Mouse (Mus musculus): ENCODE data around the gene Arhgap24. TPM values are rescaled to one million over a fixed set of nuclear protein-coding genes. Genes with fewer than 3 reads are reported as not detected.

Gene Arhgap24
- polyA plus RNA-seq, 1 experiment from 2014 or later: 13.3 TPM

DNA sequence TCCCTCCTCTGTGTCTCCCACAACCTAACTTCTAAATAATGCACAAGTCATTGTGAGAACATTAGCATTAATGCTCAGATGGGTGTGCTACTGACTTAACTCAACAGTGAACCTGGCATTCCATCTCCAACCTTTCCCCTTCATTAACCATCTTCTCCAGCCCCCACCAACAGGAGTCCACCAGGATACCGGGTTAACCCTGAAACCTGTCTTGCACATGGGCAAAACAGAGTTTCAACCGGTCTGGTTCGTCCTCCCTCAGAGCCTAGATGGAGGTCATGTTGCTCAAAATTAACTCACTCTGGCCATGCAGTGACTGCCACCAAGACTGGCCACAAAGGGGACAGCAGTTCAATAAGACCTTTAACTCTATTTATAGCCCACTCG, 285.9 kb downstream of the Arhgap24 start:
- H3K27me3 ChIP-seq (ENCODE audit: control insufficient read depth, insufficient read depth, low read depth, low read length): no peaks in the 10 kb centered on the region
- ATAC-seq: no peak
- peaks cover 8% of the 10 kb centered on the region; the same call in 1 of the 2 replicates for H3K4me1 ChIP-seq (ENCODE audit: control insufficient read depth, insufficient read depth, low read length)
- H3K4me2 ChIP-seq (ENCODE audit: low read length): no peak overlapping the region
- no peak overlapping the region for H3K9ac ChIP-seq (ENCODE audit: low read depth, low read length)
- WGBS: 77% methylated on average over 4 of the region's 4 CpGs
- H3K9me3 ChIP-seq (replicated peaks; ENCODE audit: control insufficient read depth, low read length, poor library complexity, severe bottlenecking): no peaks in the 10 kb centered on the region
- no peak overlapping the region for H3K4me3 ChIP-seq (ENCODE audit: low read depth, low read length)
- H3K36me3 ChIP-seq (ENCODE audit: control insufficient read depth, insufficient read depth, low read length): no peaks in the 10 kb centered on the region
- no peak overlapping the region for H3K27ac ChIP-seq (ENCODE audit: low read length)

DNA sequence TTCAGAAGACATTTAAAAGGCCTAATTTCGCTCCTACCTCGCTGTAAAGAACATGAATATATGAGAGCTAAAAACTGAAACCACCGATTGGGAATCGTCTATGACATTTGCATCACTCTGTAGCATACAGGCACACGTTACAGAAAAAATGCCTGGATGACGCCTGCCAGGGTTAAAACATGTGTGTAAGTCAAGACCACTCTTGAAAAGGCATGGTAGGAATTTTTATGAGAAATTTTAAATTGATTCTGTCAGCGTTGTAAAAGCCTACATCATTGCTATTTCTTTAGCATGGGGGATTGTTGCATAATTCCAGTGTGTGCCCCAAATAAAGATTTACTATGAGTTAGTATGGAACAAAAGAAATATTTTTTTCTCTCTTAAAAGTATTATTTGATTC, 286.6 kb downstream of the Arhgap24 start:
- H3K4me3 ChIP-seq (ENCODE audit: low read depth, low read length): no peak overlapping the region
- no peak overlapping the region for H3K27ac ChIP-seq (ENCODE audit: low read length)
- no peaks in the 10 kb centered on the region for H3K9me3 ChIP-seq (replicated peaks; ENCODE audit: control insufficient read depth, low read length, poor library complexity, severe bottlenecking)
- no peak overlapping the region for H3K4me2 ChIP-seq (ENCODE audit: low read length)
- H3K27me3 ChIP-seq (ENCODE audit: control insufficient read depth, insufficient read depth, low read depth, low read length): no peaks in the 10 kb centered on the region
- WGBS: 73% methylated on average over 7 of the region's 7 CpGs
- ATAC-seq: no peak
- H3K36me3 ChIP-seq (ENCODE audit: control insufficient read depth, insufficient read depth, low read length): no peaks in the 10 kb centered on the region
- no peak overlapping the region for H3K9ac ChIP-seq (ENCODE audit: low read depth, low read length)
- H3K4me1 ChIP-seq (ENCODE audit: control insufficient read depth, insufficient read depth, low read length): peaks cover 8% of the 10 kb centered on the region; the same call in 1 of the 2 replicates

DNA sequence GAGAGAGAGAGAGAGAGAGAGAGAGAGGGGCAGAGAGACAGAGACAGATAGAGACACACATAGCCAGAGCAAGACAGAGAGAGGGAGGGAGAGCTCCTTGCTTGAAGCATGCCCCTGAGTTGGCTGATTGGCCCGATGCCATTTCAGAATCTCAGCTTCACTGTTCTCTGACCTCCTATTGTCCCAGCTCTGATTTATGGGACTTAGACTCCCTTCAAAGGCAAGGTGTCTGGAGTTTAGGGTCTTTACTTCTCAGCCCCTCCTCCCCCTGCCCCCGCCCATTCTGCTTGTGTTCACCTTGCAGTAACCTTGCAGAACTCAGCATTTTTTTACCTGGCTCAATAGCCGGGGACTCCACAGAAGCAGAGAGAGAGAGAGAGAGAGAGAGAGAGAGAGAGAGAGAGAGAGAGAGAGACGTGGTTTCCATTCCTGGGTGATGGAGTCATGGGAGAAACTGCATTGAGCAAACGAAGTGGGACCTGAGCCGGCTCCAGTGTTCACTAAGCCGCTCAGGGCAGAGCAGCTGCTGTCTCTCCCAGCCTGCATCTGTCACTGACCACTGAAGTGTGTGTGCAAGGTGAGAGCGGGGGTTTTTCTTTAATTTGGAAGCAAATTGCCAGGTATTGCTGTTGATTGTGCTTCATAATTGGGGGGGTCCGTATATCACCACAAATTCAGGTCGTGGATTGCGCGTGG, 287.3 kb downstream of the Arhgap24 start:
- no peak for ATAC-seq
- WGBS: 49% methylated on average over 12 of the region's 12 CpGs
- H3K27ac ChIP-seq (ENCODE audit: low read length): no peak overlapping the region

DNA sequence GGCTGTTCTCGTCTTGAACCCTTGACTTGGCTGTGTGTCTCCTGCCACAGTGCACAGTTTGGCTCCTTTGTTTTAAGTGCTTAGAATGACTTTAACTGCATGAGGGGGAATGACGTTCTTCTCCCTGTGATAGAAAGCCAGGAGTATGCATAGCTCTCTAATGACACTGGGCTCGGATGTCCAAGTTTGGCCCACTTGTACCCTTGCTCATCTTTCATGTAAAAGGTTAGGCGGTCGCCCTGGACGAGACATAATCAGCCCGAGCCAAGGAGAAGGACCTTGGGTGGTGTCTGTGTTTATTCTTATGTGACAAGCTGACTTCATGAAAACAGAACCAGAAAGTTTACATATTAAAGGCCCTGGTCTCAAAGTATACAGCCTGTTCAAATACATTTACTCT, 289.4 kb downstream of the Arhgap24 start:
- no peaks in the 10 kb centered on the region for H3K27me3 ChIP-seq (ENCODE audit: control insufficient read depth, insufficient read depth, low read depth, low read length)
- WGBS: 76% methylated on average over 7 of the region's 7 CpGs
- no peaks in the 10 kb centered on the region for H3K36me3 ChIP-seq (ENCODE audit: control insufficient read depth, insufficient read depth, low read length)
- no peak for ATAC-seq
- H3K4me3 ChIP-seq (ENCODE audit: low read depth, low read length): no peak overlapping the region
- H3K9me3 ChIP-seq (replicated peaks; ENCODE audit: control insufficient read depth, low read length, poor library complexity, severe bottlenecking): no peaks in the 10 kb centered on the region
- H3K27ac ChIP-seq (ENCODE audit: low read length): no peak overlapping the region
- no peak overlapping the region for H3K4me2 ChIP-seq (ENCODE audit: low read length)
- no peak overlapping the region for H3K9ac ChIP-seq (ENCODE audit: low read depth, low read length)
- H3K4me1 ChIP-seq (ENCODE audit: control insufficient read depth, insufficient read depth, low read length): peaks cover 8% of the 10 kb centered on the region; the same call in 1 of the 2 replicates

More for the DNA sequence above, 287.3 kb downstream of the Arhgap24 start:
- Histone ChIP-seq H3K4me3 (ENCODE audit: low read depth, low read length) (no peak overlapping the region), H3K4me2 (ENCODE audit: low read length) (no peak overlapping the region), H3K36me3 (ENCODE audit: control insufficient read depth, insufficient read depth, low read length) (no peaks in the 10 kb centered on the region), H3K27me3 (ENCODE audit: control insufficient read depth, insufficient read depth, low read depth, low read length) (no peaks in the 10 kb centered on the region), H3K9me3 (replicated peaks; ENCODE audit: control insufficient read depth, low read length, poor library complexity, severe bottlenecking) (no peaks in the 10 kb centered on the region), H3K4me1 (ENCODE audit: control insufficient read depth, insufficient read depth, low read length) (peaks cover 8% of the 10 kb centered on the region; the same call in 1 of the 2 replicates), H3K9ac (ENCODE audit: low read depth, low read length) (no peak overlapping the region)

DNA sequence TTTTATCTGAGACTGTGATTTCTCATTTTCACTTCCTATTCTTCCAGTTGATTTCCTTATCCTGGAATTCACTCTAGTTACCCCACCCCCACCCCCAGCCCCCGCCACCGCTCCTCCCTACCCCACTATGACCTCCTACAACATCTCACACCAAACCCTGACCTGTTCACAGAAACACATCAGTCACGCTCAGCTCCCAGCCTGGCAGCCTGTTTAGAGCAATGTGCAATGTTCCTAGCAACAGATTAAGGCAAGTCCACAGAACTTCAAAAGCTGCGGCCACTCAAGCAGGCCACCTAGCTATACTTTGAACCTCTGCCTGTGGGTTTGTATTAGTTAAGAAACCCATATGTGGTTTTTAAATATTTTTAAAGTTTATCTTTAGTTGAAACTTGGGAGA, 293.3 kb downstream of the Arhgap24 start:
- no peak for ATAC-seq
- no peaks in the 10 kb centered on the region for H3K27me3 ChIP-seq (ENCODE audit: control insufficient read depth, insufficient read depth, low read depth, low read length)
- H3K4me2 ChIP-seq (ENCODE audit: low read length): no peak overlapping the region
- H3K4me1 ChIP-seq (ENCODE audit: control insufficient read depth, insufficient read depth, low read length): peaks cover 5% of the 10 kb centered on the region; the same call in 1 of the 2 replicates
- WGBS: 36% methylated on average over 4 of the region's 4 CpGs
- H3K4me3 ChIP-seq (ENCODE audit: low read depth, low read length): no peak overlapping the region
- H3K9me3 ChIP-seq (replicated peaks; ENCODE audit: control insufficient read depth, low read length, poor library complexity, severe bottlenecking): no peaks in the 10 kb centered on the region
- no peaks in the 10 kb centered on the region for H3K36me3 ChIP-seq (ENCODE audit: control insufficient read depth, insufficient read depth, low read length)
- no peak overlapping the region for H3K9ac ChIP-seq (ENCODE audit: low read depth, low read length)
- no peak overlapping the region for H3K27ac ChIP-seq (ENCODE audit: low read length)

DNA sequence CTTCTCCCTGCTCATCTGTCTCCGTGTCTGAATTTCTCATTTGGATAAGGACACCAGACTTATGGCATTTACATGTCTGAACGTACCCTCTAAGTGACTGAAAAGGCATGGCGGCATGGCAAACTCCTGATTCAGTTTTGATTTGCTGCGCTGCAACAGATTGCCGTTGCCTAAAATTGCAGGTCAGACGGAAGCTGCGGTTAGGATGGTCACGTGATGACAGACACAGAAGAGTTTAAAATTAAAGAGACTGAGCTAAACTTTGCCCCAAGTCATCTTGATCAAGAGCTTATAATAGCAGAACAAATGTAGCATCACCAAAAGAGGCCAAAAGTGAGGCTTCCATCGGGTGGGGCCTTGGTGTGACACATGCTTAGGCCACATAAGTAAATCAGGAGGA, 296.1 kb downstream of the Arhgap24 start:
- no peaks in the 10 kb centered on the region for H3K9me3 ChIP-seq (replicated peaks; ENCODE audit: control insufficient read depth, low read length, poor library complexity, severe bottlenecking)
- 93% methylated on average over 9 of the region's 9 CpGs for WGBS

DNA sequence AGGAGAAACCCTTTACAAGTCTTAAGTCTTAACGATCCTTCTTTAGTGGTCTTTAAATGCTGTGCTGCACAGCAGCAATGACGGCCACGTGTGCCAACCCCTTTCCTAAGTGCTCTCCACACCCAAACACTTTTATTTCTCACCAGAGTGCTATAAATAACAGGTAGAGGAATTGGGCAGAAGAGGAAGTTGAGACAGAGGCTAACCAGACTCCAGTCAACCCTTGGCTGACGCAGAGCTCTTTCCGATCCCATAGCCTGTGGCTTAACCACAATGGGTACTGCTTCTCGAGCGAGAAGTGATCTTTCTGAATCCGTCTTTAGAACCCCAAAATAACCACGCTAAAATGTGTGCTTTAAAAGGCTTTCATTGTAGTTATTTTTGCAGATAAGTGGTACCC, 296.7 kb downstream of the Arhgap24 start:
- no peak for ATAC-seq
- Histone ChIP-seq H3K4me3 (ENCODE audit: low read depth, low read length) (no peak overlapping the region), H3K9me3 (replicated peaks; ENCODE audit: control insufficient read depth, low read length, poor library complexity, severe bottlenecking) (no peaks in the 10 kb centered on the region), H3K4me2 (ENCODE audit: low read length) (no peak overlapping the region), H3K4me1 (ENCODE audit: control insufficient read depth, insufficient read depth, low read length) (peaks cover 5% of the 10 kb centered on the region; the same call in 1 of the 2 replicates), H3K27me3 (ENCODE audit: control insufficient read depth, insufficient read depth, low read depth, low read length) (no peaks in the 10 kb centered on the region), H3K27ac (ENCODE audit: low read length) (no peak overlapping the region), H3K9ac (ENCODE audit: low read depth, low read length) (no peak overlapping the region), H3K36me3 (ENCODE audit: control insufficient read depth, insufficient read depth, low read length) (no peaks in the 10 kb centered on the region)
- WGBS: 80% methylated on average over 9 of the region's 9 CpGs

More for the DNA sequence above, 296.1 kb downstream of the Arhgap24 start:
- Histone ChIP-seq H3K36me3 (ENCODE audit: control insufficient read depth, insufficient read depth, low read length) (no peaks in the 10 kb centered on the region), H3K4me1 (ENCODE audit: control insufficient read depth, insufficient read depth, low read length) (peaks cover 5% of the 10 kb centered on the region; the same call in 1 of the 2 replicates), H3K27ac (ENCODE audit: low read length) (no peak overlapping the region), H3K27me3 (ENCODE audit: control insufficient read depth, insufficient read depth, low read depth, low read length) (no peaks in the 10 kb centered on the region), H3K4me3 (ENCODE audit: low read depth, low read length) (no peak overlapping the region), H3K9ac (ENCODE audit: low read depth, low read length) (no peak overlapping the region), H3K4me2 (ENCODE audit: low read length) (no peak overlapping the region)
- no peak for ATAC-seq

DNA sequence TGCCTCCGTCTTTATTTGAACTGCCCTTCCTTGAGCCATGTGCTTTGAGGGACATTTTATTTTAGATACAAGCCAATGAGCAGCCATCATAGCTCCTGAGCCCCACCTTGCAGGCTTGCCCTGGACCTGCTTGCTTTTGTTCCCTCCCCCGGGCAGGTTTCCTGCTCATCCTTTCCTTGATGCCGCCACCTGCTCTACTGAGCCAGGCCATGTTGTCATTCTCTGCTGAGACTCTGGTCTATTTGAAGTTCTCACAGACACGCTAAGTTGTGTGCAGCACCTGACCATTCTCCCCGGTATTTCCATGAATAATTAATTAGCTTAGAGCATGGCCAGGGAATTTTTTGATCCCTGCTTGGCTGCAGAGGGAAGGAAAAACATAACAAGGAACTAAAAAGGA, 297.1 kb downstream of the Arhgap24 start:
- Histone ChIP-seq H3K4me1 (ENCODE audit: control insufficient read depth, insufficient read depth, low read length) (peaks cover 5% of the 10 kb centered on the region; the same call in 1 of the 2 replicates), H3K4me2 (ENCODE audit: low read length) (no peak overlapping the region), H3K27ac (ENCODE audit: low read length) (no peak overlapping the region), H3K27me3 (ENCODE audit: control insufficient read depth, insufficient read depth, low read depth, low read length) (no peaks in the 10 kb centered on the region), H3K36me3 (ENCODE audit: control insufficient read depth, insufficient read depth, low read length) (no peaks in the 10 kb centered on the region), H3K9ac (ENCODE audit: low read depth, low read length) (no peak overlapping the region), H3K9me3 (replicated peaks; ENCODE audit: control insufficient read depth, low read length, poor library complexity, severe bottlenecking) (no peaks in the 10 kb centered on the region), H3K4me3 (ENCODE audit: low read depth, low read length) (no peak overlapping the region)
- 34% methylated on average over 5 of the region's 5 CpGs for WGBS
- ATAC-seq: peak; percentile 78

DNA sequence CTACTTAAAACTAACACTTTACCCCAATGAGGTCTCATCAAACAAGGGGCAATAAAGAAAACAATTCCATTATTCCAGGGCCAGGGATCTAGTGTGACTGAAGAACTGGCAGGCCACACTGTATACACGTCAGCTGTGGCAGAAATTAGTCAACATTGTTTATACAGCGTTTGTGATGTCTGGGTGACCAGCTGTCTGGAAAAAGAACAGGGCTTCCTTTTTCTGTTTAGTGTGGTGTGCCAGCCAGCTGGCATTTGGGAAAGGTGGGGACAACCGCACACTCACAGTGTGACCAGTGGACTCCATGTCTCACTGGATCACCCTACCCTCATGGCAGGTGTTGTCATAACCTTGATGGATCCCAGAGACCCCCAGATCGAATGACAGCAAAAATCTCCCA, 302.4 kb downstream of the Arhgap24 start:
- Histone ChIP-seq H3K36me3 (ENCODE audit: control insufficient read depth, insufficient read depth, low read length) (no peaks in the 10 kb centered on the region), H3K4me2 (ENCODE audit: low read length) (no peak overlapping the region), H3K27me3 (ENCODE audit: control insufficient read depth, insufficient read depth, low read depth, low read length) (no peaks in the 10 kb centered on the region), H3K9me3 (replicated peaks; ENCODE audit: control insufficient read depth, low read length, poor library complexity, severe bottlenecking) (no peaks in the 10 kb centered on the region), H3K27ac (ENCODE audit: low read length) (no peak overlapping the region), H3K9ac (ENCODE audit: low read depth, low read length) (no peak overlapping the region), H3K4me3 (ENCODE audit: low read depth, low read length) (no peak overlapping the region), H3K4me1 (ENCODE audit: control insufficient read depth, insufficient read depth, low read length) (no peaks in the 10 kb centered on the region)
- 73% methylated on average over 4 of the region's 4 CpGs for WGBS
- no peak for ATAC-seq
